Mouse (Mus musculus): Measurements from ENCODE around the gene Nos1.

Nos1 gene

GRCm38 (mm10) chr5:117898055-117898806 lies 117.4 kb downstream of the Nos1 start:
- DNase-seq (ENCODE audit: low read depth, low spot score), result no peak

GRCm38 (mm10) chr5:117899361-117899760 lies 118.5 kb downstream of the Nos1 start:
- DNase-seq (ENCODE audit: low read depth, low spot score), result no peak

GRCm38 (mm10) chr5:117900921-117901705 lies 120.3 kb downstream of the Nos1 start:
- no peak for DNase-seq (ENCODE audit: low read depth, low spot score)

- DNase-seq (ENCODE audit: low read depth, low spot score), result no peak
Measured at GRCm38 (mm10) chr5:117903534-117903933, 122.7 kb downstream of the Nos1 start.

- DNase-seq (ENCODE audit: low read depth, low spot score), result no peak
Measured at GRCm38 (mm10) chr5:117905728-117906127, 124.9 kb downstream of the Nos1 start.

GRCm38 (mm10) chr5:117909524-117909923 lies 128.7 kb downstream of the Nos1 start:
- no peak for DNase-seq (ENCODE audit: low read depth, low spot score)

- DNase-seq (ENCODE audit: low read depth, low spot score), result no peak
Measured at GRCm38 (mm10) chr5:117916349-117916748, 135.5 kb downstream of the Nos1 start.

GRCm38 (mm10) chr5:117916906-117917305 lies 136.1 kb downstream of the Nos1 start:
- DNase-seq (ENCODE audit: low read depth, low spot score), result no peak

GRCm38 (mm10) chr5:117921786-117922528 lies 141.1 kb downstream of the Nos1 start:
- no peak for DNase-seq (ENCODE audit: low read depth, low spot score)

GRCm38 (mm10) chr5:117923688-117924087 lies 142.9 kb downstream of the Nos1 start:
- no peak for DNase-seq (ENCODE audit: low read depth, low spot score)

- DNase-seq (ENCODE audit: low read depth, low spot score), result no peak
Measured at GRCm38 (mm10) chr5:117928553-117928952, 147.7 kb downstream of the Nos1 start.

- no peak for DNase-seq (ENCODE audit: low read depth, low spot score)
Measured at GRCm38 (mm10) chr5:117932222-117932621, 151.4 kb downstream of the Nos1 start.

- peak; percentile 24 for DNase-seq (ENCODE audit: low read depth, low spot score)
Measured at GRCm38 (mm10) chr5:117932862-117933261, 152.0 kb downstream of the Nos1 start.

GRCm38 (mm10) chr5:117936346-117936745 lies 155.5 kb downstream of the Nos1 start:
- no peak for DNase-seq (ENCODE audit: low read depth, low spot score)

GRCm38 (mm10) chr5:117937186-117937585 lies 156.4 kb downstream of the Nos1 start:
- no peak for DNase-seq (ENCODE audit: low read depth, low spot score)

- no peak for DNase-seq (ENCODE audit: low read depth, low spot score)
Measured at GRCm38 (mm10) chr5:117938182-117938581, 157.3 kb downstream of the Nos1 start.

GRCm38 (mm10) chr5:117939402-117939801 lies 158.6 kb downstream of the Nos1 start:
- DNase-seq (ENCODE audit: low read depth, low spot score), result no peak

GRCm38 (mm10) chr5:117941552-117941951 lies 160.7 kb downstream of the Nos1 start:
- DNase-seq (ENCODE audit: low read depth, low spot score), result no peak

- no peak for DNase-seq (ENCODE audit: low read depth, low spot score)
Measured at GRCm38 (mm10) chr5:117946605-117947004, 165.8 kb downstream of the Nos1 start.

GRCm38 (mm10) chr5:117949393-117949792 lies 168.6 kb downstream of the Nos1 start:
- DNase-seq (ENCODE audit: low read depth, low spot score), result no peak

GRCm38 (mm10) chr5:117953893-117954292 lies 173.1 kb downstream of the Nos1 start:
- DNase-seq (ENCODE audit: low read depth, low spot score), result no peak

- DNase-seq (ENCODE audit: low read depth, low spot score), result no peak
Measured at GRCm38 (mm10) chr5:117954429-117954828, 173.6 kb downstream of the Nos1 start.
